15 mouse cellular contexts compared by ENCODE assay signal in genomic region chr5:66496881-66497360, GRCm38 (mm10).
DNase-seq lines count a peak whose midpoint lies in the region; ATAC-seq and TF ChIP-seq lines count a peak whose summit lies in the region.
"Had no signal": no experiment of that assay in that cellular context is flagged by ENCODE, and none has a peak within 500 bp of the region (broad histone marks: within the 10 kb centered on the region; RNA-seq: fewer than 3 reads in every experiment).

No protein-coding gene starts in this region.

- no peak for TF ChIP-seq CTCF in hindbrain, postnatal 0 days (IDR thresholded peaks at IDR 0.05; ENCODE audit: low read depth)
- no peak for TF ChIP-seq CTCF in Patski (IDR thresholded peaks at IDR 0.05)
- TF ChIP-seq CTCF in lung, postnatal 0 days (IDR thresholded peaks at IDR 0.05), result peak; percentile 42; the same call in 1 of the 2 replicates

- no peak overlapping the region for H3K4me2 ChIP-seq in hindbrain, embryonic 15.5 days
- no peak overlapping the region for H3K4me2 ChIP-seq in hindbrain, postnatal 0 days (ENCODE audit: low read depth, low read length)
- peak overlapping the region; percentile 29; the same call in 1 of the 2 replicates for H3K4me2 ChIP-seq in kidney, embryonic 15.5 days
- H3K4me2 ChIP-seq in lung, postnatal 0 days (replicated peaks; ENCODE audit: low read depth, low read length), result no peak overlapping the region
- no peak overlapping the region for H3K4me2 ChIP-seq in forebrain, embryonic 14.5 days (ENCODE audit: low read length)
- H3K4me2 ChIP-seq: liver, embryonic 13.5 days had no signal

- POLR2A ChIA-PET in Patski (lab: Charles Lee), result interaction anchor here (0.7 to 2.8 kb wide), 7 partner anchors 20 to 164 kb away, joined by 3 to 10 read pairs (median 4); partner anchors contain the start of gene Apbb2

- H3K9me3 ChIP-seq in hindbrain, embryonic 15.5 days, result no peaks in the 10 kb centered on the region
- no peaks in the 10 kb centered on the region for H3K9me3 ChIP-seq in hindbrain, postnatal 0 days (ENCODE audit: low read length)
- H3K9me3 ChIP-seq in kidney, embryonic 15.5 days (replicated peaks), result no peaks in the 10 kb centered on the region
- no peaks in the 10 kb centered on the region for H3K9me3 ChIP-seq in lung, postnatal 0 days (ENCODE audit: low read length)
- H3K9me3 ChIP-seq in forebrain, embryonic 14.5 days (replicated peaks; ENCODE audit: control insufficient read depth, low read length), result no peaks in the 10 kb centered on the region
- H3K9me3 ChIP-seq: embryonic facial prominence, embryonic 13.5 days; liver, embryonic 13.5 days had no signal

- no peak for DNase-seq in hindbrain, postnatal 0 days (ENCODE audit: low spot score)
- DNase-seq in Patski (ENCODE audit: low read depth, low spot score), result peak; percentile 79
- DNase-seq in lung, postnatal 0 days (ENCODE audit: low spot score), result peak; percentile 74
- no peak for DNase-seq in thymus, postnatal 0 days (ENCODE audit: low spot score)
- no peak for DNase-seq in cerebellum, postnatal 14 days
- DNase-seq in forebrain, embryonic 14.5 days (ENCODE audit: low spot score), result no peak
- DNase-seq: adrenal gland, postnatal 14 days; cerebellum, adult 11 months; heart, adult 18-20 months; liver, embryonic 13.5 days; right cerebral cortex, postnatal 25 days had no signal

- H3K27ac ChIP-seq in hindbrain, embryonic 15.5 days (replicated peaks), result 0 out of 2 replicates have a peak overlapping the region, but pooled peaks have one; percentile 15
- H3K27ac ChIP-seq in hindbrain, postnatal 0 days, result no peak overlapping the region
- peak overlapping the region; percentile 79 for H3K27ac ChIP-seq in kidney, embryonic 15.5 days
- H3K27ac ChIP-seq in lung, postnatal 0 days (ENCODE audit: low read length), result peak overlapping the region; percentile 26; the same call in 1 of the 2 replicates
- H3K27ac ChIP-seq in forebrain, embryonic 14.5 days (ENCODE audit: low read depth, low read length), result no peak overlapping the region
- H3K27ac ChIP-seq: embryonic facial prominence, embryonic 13.5 days; liver, embryonic 13.5 days had no signal

- no peak overlapping the region for H3K4me3 ChIP-seq in hindbrain, embryonic 15.5 days
- H3K4me3 ChIP-seq in hindbrain, postnatal 0 days (ENCODE audit: low read length), result no peak overlapping the region
- H3K4me3 ChIP-seq in kidney, embryonic 15.5 days (replicated peaks), result no peak overlapping the region
- no peak overlapping the region for H3K4me3 ChIP-seq in lung, postnatal 0 days (ENCODE audit: low read depth, low read length)
- no peak overlapping the region for H3K4me3 ChIP-seq in forebrain, embryonic 14.5 days (ENCODE audit: low read depth, low read length)
- H3K4me3 ChIP-seq: embryonic facial prominence, embryonic 13.5 days; liver, embryonic 13.5 days had no signal

- no peak overlapping the region for H3K9ac ChIP-seq in hindbrain, embryonic 15.5 days
- H3K9ac ChIP-seq in hindbrain, postnatal 0 days (replicated peaks; ENCODE audit: low read length), result no peak overlapping the region
- H3K9ac ChIP-seq in kidney, embryonic 15.5 days, result no peak overlapping the region
- H3K9ac ChIP-seq in lung, postnatal 0 days (replicated peaks; ENCODE audit: low read depth), result no peak overlapping the region
- H3K9ac ChIP-seq in forebrain, embryonic 14.5 days (ENCODE audit: low read length), result no peak overlapping the region
- H3K9ac ChIP-seq: embryonic facial prominence, embryonic 13.5 days; liver, embryonic 13.5 days had no signal

- H3K27me3 ChIP-seq in hindbrain, embryonic 15.5 days, result no peaks in the 10 kb centered on the region
- H3K27me3 ChIP-seq in hindbrain, postnatal 0 days (ENCODE audit: insufficient read depth, low read length), result no peaks in the 10 kb centered on the region
- H3K27me3 ChIP-seq in Patski, result no peaks in the 10 kb centered on the region
- H3K27me3 ChIP-seq in kidney, embryonic 15.5 days, result peaks cover 3% of the 10 kb centered on the region; the same call in 1 of the 2 replicates
- H3K27me3 ChIP-seq in lung, postnatal 0 days (replicated peaks; ENCODE audit: insufficient read depth, low read length), result no peaks in the 10 kb centered on the region
- H3K27me3 ChIP-seq in forebrain, embryonic 14.5 days (replicated peaks; ENCODE audit: control insufficient read depth, insufficient read depth, low read length), result no peaks in the 10 kb centered on the region
- H3K27me3 ChIP-seq: embryonic facial prominence, embryonic 13.5 days; liver, embryonic 13.5 days had no signal

- no peaks in the 10 kb centered on the region for H3K36me3 ChIP-seq in hindbrain, embryonic 15.5 days
- no peaks in the 10 kb centered on the region for H3K36me3 ChIP-seq in hindbrain, postnatal 0 days (ENCODE audit: insufficient read depth, low read length)
- no peaks in the 10 kb centered on the region for H3K36me3 ChIP-seq in kidney, embryonic 15.5 days
- H3K36me3 ChIP-seq in lung, postnatal 0 days (ENCODE audit: insufficient read depth, low read length), result no peaks in the 10 kb centered on the region
- H3K36me3 ChIP-seq in forebrain, embryonic 14.5 days (ENCODE audit: control insufficient read depth, insufficient read depth, low read length), result no peaks in the 10 kb centered on the region
- H3K36me3 ChIP-seq: embryonic facial prominence, embryonic 13.5 days; liver, embryonic 13.5 days had no signal

- 71% methylated on average over 4 of the region's 4 CpGs for WGBS in hindbrain, embryonic 15.5 days
- WGBS in hindbrain, postnatal 0 days, result 60% methylated on average over 4 of the region's 4 CpGs
- WGBS in kidney, embryonic 15.5 days, result 42% methylated on average over 4 of the region's 4 CpGs
- WGBS in lung, postnatal 0 days, result 8% methylated on average over 4 of the region's 4 CpGs
- 75% methylated on average over 4 of the region's 4 CpGs for WGBS in forebrain, embryonic 14.5 days

- no peak for ATAC-seq in hindbrain, embryonic 15.5 days (ENCODE audit: low FRiP score, low read depth)
- no peak for ATAC-seq in hindbrain, postnatal 0 days
- peak; percentile 74 for ATAC-seq in Patski
- ATAC-seq in kidney, embryonic 15.5 days (replicated peaks; ENCODE audit: low FRiP score), result peak; percentile 66
- peak; percentile 68 for ATAC-seq in lung, postnatal 0 days
- no peak for ATAC-seq in forebrain, embryonic 14.5 days
- ATAC-seq: midbrain, embryonic 16.5 days had no signal

- CTCF ChIA-PET in Patski (lab: Charles Lee), result interaction anchor here (0.7 to 1.6 kb wide), 5 partner anchors 37 to 118 kb away, joined by 3 to 4 read pairs (median 3); no protein-coding TSS in a partner anchor

- in situ Hi-C loops in Patski (cut with MboI; ENCODE audit: low pct_unique_long_range_greater_than_20kb), result loop anchor here (5.0 kb wide), 1 partner anchor 115 kb away; no protein-coding TSS in a partner anchor

- H3K4me1 ChIP-seq in hindbrain, embryonic 15.5 days (replicated peaks), result peaks cover 33% of the 10 kb centered on the region
- peaks cover 6% of the 10 kb centered on the region; the same call in 1 of the 2 replicates for H3K4me1 ChIP-seq in hindbrain, postnatal 0 days (ENCODE audit: insufficient read depth, low read length)
- peaks cover 46% of the 10 kb centered on the region for H3K4me1 ChIP-seq in kidney, embryonic 15.5 days
- peaks cover 15% of the 10 kb centered on the region; the same call in 1 of the 2 replicates for H3K4me1 ChIP-seq in lung, postnatal 0 days (ENCODE audit: insufficient read depth, low read depth, low read length)
- H3K4me1 ChIP-seq in forebrain, embryonic 14.5 days (ENCODE audit: control insufficient read depth, insufficient read depth, low read length), result peaks cover 8% of the 10 kb centered on the region; the same call in 1 of the 2 replicates

- peak; percentile 72 for TF ChIP-seq EP300 in lung, postnatal 0 days (IDR thresholded peaks at IDR 0.05)

Comparison
In these comparisons a context has a peak if more than half of its experiments do, and no peak if none do; other contexts are left out.
1. H3K27ac ChIP-seq: peak in hindbrain, embryonic 15.5 days (single experiment), kidney, embryonic 15.5 days (single experiment) and lung, postnatal 0 days (single experiment); none in hindbrain, postnatal 0 days (single experiment) and forebrain, embryonic 14.5 days (single experiment).
2. ATAC-seq: peak in Patski (single experiment), kidney, embryonic 15.5 days (single experiment) and lung, postnatal 0 days (single experiment); none in hindbrain, embryonic 15.5 days (single experiment), hindbrain, postnatal 0 days (single experiment) and forebrain, embryonic 14.5 days (single experiment).
3. DNase-seq: peak in Patski (single experiment) and lung, postnatal 0 days (single experiment); none in hindbrain, postnatal 0 days (single experiment), thymus, postnatal 0 days (single experiment), cerebellum, postnatal 14 days (0 of 2) and forebrain, embryonic 14.5 days (single experiment).